Mouse (Mus musculus): ENCODE data around the gene Xirp2.

Xirp2 gene

GRCm38 (mm10) chr2:67516405-67516804 is 70.6 kb downstream of the Xirp2 start:
- Histone ChIP-seq H3K36me3 (ENCODE audit: insufficient read depth, low read length) (no peaks in the 10 kb centered on the region), H3K4me3 (replicated peaks; ENCODE audit: low read length) (no peak overlapping the region), H3K9me3 (ENCODE audit: low read length) (no peaks in the 10 kb centered on the region), H3K27me3 (ENCODE audit: insufficient read depth, low read length) (no peaks in the 10 kb centered on the region), H3K4me1 (replicated peaks; ENCODE audit: low read depth, low read length) (peaks cover 4% of the 10 kb centered on the region; the same call in 1 of the 2 replicates)
- no peak for TF ChIP-seq NANOG (IDR thresholded peaks at IDR 0.05; ENCODE audit: borderline replicate concordance, low read length)
- TF ChIP-seq POU5F1 (IDR thresholded peaks at IDR 0.05; ENCODE audit: borderline replicate concordance, low read length) = no peak
- no peak for TF ChIP-seq CTCF (conservative IDR thresholded peaks at IDR 0.05; ENCODE audit: low read length)

DNA sequence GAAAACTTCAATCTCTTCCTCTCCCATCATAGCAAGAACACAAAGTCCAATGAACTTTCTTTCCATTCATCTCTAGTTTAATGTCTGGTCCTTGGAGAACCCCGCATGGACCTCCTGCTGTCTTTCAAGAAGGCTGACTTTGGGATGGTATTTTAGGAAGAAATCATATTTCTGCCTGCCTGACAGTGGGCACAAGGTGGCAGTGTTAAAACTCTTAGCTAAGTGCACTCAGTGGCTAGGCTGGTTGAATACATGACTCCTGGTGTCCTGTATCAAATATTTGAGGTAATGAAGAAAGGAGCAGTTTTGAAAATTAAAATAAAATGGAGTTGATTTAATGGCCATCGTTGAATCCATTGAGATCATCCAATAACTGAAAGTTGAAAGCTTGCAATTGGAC is 89.5 kb downstream of the Xirp2 start:
- TF ChIP-seq NANOG (IDR thresholded peaks at IDR 0.05; ENCODE audit: borderline replicate concordance, low read length) (no peak), CTCF (conservative IDR thresholded peaks at IDR 0.05; ENCODE audit: low read length) (no peak), POU5F1 (IDR thresholded peaks at IDR 0.05; ENCODE audit: borderline replicate concordance, low read length) (no peak)
- Histone ChIP-seq H3K9me3 (ENCODE audit: low read length) (no peaks in the 10 kb centered on the region), H3K4me1 (replicated peaks; ENCODE audit: low read depth, low read length) (no peaks in the 10 kb centered on the region), H3K27me3 (ENCODE audit: insufficient read depth, low read length) (no peaks in the 10 kb centered on the region), H3K4me3 (replicated peaks; ENCODE audit: low read length) (no peak overlapping the region), H3K36me3 (ENCODE audit: insufficient read depth, low read length) (no peaks in the 10 kb centered on the region)

- H3K27me3 ChIP-seq (ENCODE audit: insufficient read depth, low read length) = no peaks in the 10 kb centered on the region
These were observed 93.6 kb downstream of the Xirp2 start for GRCm38 (mm10) chr2:67539426-67539825.

GRCm38 (mm10) chr2:67541957-67542696 is 96.3 kb downstream of the Xirp2 start:
- H3K27me3 ChIP-seq (ENCODE audit: insufficient read depth, low read length) = no peaks in the 10 kb centered on the region
- no peak overlapping the region for H3K4me3 ChIP-seq (replicated peaks; ENCODE audit: low read length)
- no peaks in the 10 kb centered on the region for H3K4me1 ChIP-seq (replicated peaks; ENCODE audit: low read depth, low read length)
- H3K36me3 ChIP-seq (ENCODE audit: insufficient read depth, low read length) = no peaks in the 10 kb centered on the region
- TF ChIP-seq NANOG (IDR thresholded peaks at IDR 0.05; ENCODE audit: borderline replicate concordance, low read length) (no peak), CTCF (conservative IDR thresholded peaks at IDR 0.05; ENCODE audit: low read length) (no peak), POU5F1 (IDR thresholded peaks at IDR 0.05; ENCODE audit: borderline replicate concordance, low read length) (no peak)
- H3K9me3 ChIP-seq (ENCODE audit: low read length) = no peaks in the 10 kb centered on the region

More at GRCm38 (mm10) chr2:67539426-67539825, 93.6 kb downstream of the Xirp2 start:
- Histone ChIP-seq H3K36me3 (ENCODE audit: insufficient read depth, low read length) (no peaks in the 10 kb centered on the region), H3K9me3 (ENCODE audit: low read length) (no peaks in the 10 kb centered on the region), H3K4me3 (replicated peaks; ENCODE audit: low read length) (no peak overlapping the region), H3K4me1 (replicated peaks; ENCODE audit: low read depth, low read length) (no peaks in the 10 kb centered on the region)
- TF ChIP-seq POU5F1 (IDR thresholded peaks at IDR 0.05; ENCODE audit: borderline replicate concordance, low read length) = no peak
- no peak for TF ChIP-seq NANOG (IDR thresholded peaks at IDR 0.05; ENCODE audit: borderline replicate concordance, low read length)
- no peak for TF ChIP-seq CTCF (conservative IDR thresholded peaks at IDR 0.05; ENCODE audit: low read length)

GRCm38 (mm10) chr2:67544426-67544825 is 98.6 kb downstream of the Xirp2 start:
- Histone ChIP-seq H3K4me3 (replicated peaks; ENCODE audit: low read length) (no peak overlapping the region), H3K27me3 (ENCODE audit: insufficient read depth, low read length) (no peaks in the 10 kb centered on the region), H3K4me1 (replicated peaks; ENCODE audit: low read depth, low read length) (no peaks in the 10 kb centered on the region), H3K36me3 (ENCODE audit: insufficient read depth, low read length) (no peaks in the 10 kb centered on the region), H3K9me3 (ENCODE audit: low read length) (no peaks in the 10 kb centered on the region)
- TF ChIP-seq CTCF (conservative IDR thresholded peaks at IDR 0.05; ENCODE audit: low read length) (no peak), NANOG (IDR thresholded peaks at IDR 0.05; ENCODE audit: borderline replicate concordance, low read length) (no peak), POU5F1 (IDR thresholded peaks at IDR 0.05; ENCODE audit: borderline replicate concordance, low read length) (no peak)

DNA sequence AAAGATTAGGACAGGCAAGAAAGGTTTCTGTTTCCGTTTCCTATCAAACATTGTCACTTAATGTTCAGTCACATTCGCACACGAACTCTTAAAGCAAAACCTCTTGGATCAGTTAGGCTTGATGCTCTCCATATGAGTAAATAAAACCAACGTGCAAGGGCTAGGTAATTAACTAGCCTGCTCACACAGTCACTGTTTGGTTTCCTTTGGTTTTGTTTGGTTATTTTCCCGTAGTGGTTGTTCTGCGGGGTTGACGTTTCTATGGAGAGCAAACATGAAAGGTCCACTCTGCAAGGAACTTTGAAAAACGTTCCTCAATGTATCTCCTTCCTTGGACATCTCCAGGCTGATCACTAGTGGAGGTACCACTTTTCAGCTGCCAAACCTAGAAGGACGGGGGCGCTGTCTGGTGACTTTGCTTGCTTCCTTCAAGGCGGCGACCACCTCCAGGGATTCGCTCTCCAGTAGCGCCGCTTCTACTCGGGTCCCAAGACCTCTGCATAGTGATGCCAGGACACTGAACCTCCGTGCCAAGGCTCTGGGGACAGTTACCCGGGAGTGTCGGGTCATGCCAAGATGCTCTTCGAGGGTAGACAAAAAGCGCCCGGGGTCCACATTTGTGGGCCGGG is 119.2 kb downstream of the Xirp2 start:
- no peaks in the 10 kb centered on the region for H3K36me3 ChIP-seq (ENCODE audit: insufficient read depth, low read length)
- no peaks in the 10 kb centered on the region for H3K9me3 ChIP-seq (ENCODE audit: low read length)
- peaks cover 13% of the 10 kb centered on the region for H3K4me1 ChIP-seq (replicated peaks; ENCODE audit: low read depth, low read length)
- H3K4me3 ChIP-seq (replicated peaks; ENCODE audit: low read length) = peak overlapping the region; percentile 89
- TF ChIP-seq POU5F1 (IDR thresholded peaks at IDR 0.05; ENCODE audit: borderline replicate concordance, low read length) (no peak), NANOG (IDR thresholded peaks at IDR 0.05; ENCODE audit: borderline replicate concordance, low read length) (no peak), CTCF (conservative IDR thresholded peaks at IDR 0.05; ENCODE audit: low read length) (no peak)
- H3K27me3 ChIP-seq (ENCODE audit: insufficient read depth, low read length) = peaks cover 17% of the 10 kb centered on the region

- no peaks in the 10 kb centered on the region for H3K36me3 ChIP-seq (ENCODE audit: insufficient read depth, low read length)
- H3K4me3 ChIP-seq (replicated peaks; ENCODE audit: low read length) = peak within 1 kb of the TSS; percentile 89
- TF ChIP-seq POU5F1 (IDR thresholded peaks at IDR 0.05; ENCODE audit: borderline replicate concordance, low read length) (no peak), CTCF (conservative IDR thresholded peaks at IDR 0.05; ENCODE audit: low read length) (no peak), NANOG (IDR thresholded peaks at IDR 0.05; ENCODE audit: borderline replicate concordance, low read length) (no peak)
- H3K4me1 ChIP-seq (replicated peaks; ENCODE audit: low read depth, low read length) = peaks cover 13% of the 10 kb centered on the region
- H3K9me3 ChIP-seq (ENCODE audit: low read length) = no peaks in the 10 kb centered on the region
- H3K27me3 ChIP-seq (ENCODE audit: insufficient read depth, low read length) = peaks cover 17% of the 10 kb centered on the region
These were observed 119.9 kb downstream of the Xirp2 start, which contains the start of gene B3galt1 for GRCm38 (mm10) chr2:67565480-67566331. Gene B3galt1 (plus strand): TSS chr2:67565871.

DNA sequence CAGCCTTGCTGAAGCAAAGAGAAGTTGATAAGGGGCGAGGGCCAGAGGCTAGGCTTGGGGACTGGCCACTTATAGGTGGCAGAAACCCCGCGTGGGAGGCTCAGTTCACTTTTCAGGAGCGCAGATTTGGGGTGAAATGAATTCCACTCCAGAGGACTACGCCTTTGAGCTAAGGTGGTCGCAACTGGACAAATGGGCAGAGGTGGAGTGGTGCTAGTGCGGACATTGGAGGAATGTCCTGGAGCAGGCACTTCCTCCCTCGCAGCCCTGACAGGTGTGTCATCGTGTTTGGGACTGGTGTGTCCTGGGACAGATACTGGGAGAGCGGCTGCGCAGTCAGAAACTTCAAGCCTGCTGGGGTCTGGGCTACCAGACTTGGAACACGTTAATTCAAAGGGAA is 120.8 kb downstream of the Xirp2 start:
- Histone ChIP-seq H3K9me3 (ENCODE audit: low read length) (no peaks in the 10 kb centered on the region), H3K4me3 (replicated peaks; ENCODE audit: low read length) (peak overlapping the region; percentile 89), H3K36me3 (ENCODE audit: insufficient read depth, low read length) (no peaks in the 10 kb centered on the region), H3K27me3 (ENCODE audit: insufficient read depth, low read length) (peaks cover 17% of the 10 kb centered on the region), H3K4me1 (replicated peaks; ENCODE audit: low read depth, low read length) (peaks cover 13% of the 10 kb centered on the region)
- TF ChIP-seq POU5F1 (IDR thresholded peaks at IDR 0.05; ENCODE audit: borderline replicate concordance, low read length) = no peak
- no peak for TF ChIP-seq NANOG (IDR thresholded peaks at IDR 0.05; ENCODE audit: borderline replicate concordance, low read length)
- no peak for TF ChIP-seq CTCF (conservative IDR thresholded peaks at IDR 0.05; ENCODE audit: low read length)

Data from E14TG2a.4 (cell line).